Mouse (Mus musculus) bone marrow, adult 2 months (tissue): Measurements from ENCODE around the gene Cyfip1.

Experiments used
- CTCF ChIP-seq: fragments of 200-500 bp; IDR thresholded peaks from 2 replicates; pipeline ENCODE4 v1.5.1; 2011; ENCODE audit warnings: low read length, control low read depth; ENCODE audit not compliant: control insufficient read depth, insufficient read depth
- POLR2A ChIP-seq: fragments of 200-500 bp; IDR thresholded peaks from 2 replicates; pipeline ENCODE4 v1.6.1; 2011; ENCODE audit warnings: low read depth, mild to moderate bottlenecking, control low read depth, low read length, borderline replicate concordance; ENCODE audit not compliant: control insufficient read depth

GRCm38 (mm10) chr7:55903766-55904165 is 62.2 kb downstream of the Cyfip1 start:
- TF ChIP-seq POLR2A (no peak), CTCF (no peak)
